13 mouse cellular contexts compared by ENCODE assay signal in the genomic region with DNA sequence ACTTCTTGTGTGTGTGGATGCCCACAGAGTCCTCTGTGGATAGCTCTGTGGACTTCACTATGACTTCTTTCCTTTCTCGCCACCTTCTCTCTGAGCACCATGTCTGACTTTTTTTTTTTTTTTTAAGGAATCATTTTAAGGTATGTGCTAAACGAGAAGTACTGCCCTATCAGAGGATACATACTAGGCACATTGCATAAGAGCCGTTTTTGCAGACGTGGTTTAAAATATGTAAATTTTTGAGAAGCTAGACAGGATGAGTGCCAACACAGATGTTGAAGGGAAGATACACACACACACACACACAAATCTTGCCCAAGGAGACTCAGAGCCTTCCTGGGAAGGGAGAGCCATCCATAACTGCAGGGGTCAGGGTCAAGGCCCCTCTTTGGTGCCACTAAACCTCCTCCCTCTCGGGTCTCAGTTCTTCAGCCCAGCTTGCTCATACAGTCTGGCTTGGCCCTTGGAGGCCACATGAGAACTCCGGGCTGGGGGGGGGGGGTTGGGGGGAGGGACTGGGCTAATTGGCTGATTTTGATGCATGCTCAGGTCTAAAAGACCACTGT. TPM values are rescaled to one million over a fixed set of nuclear protein-coding genes. Genes with fewer than 3 reads are reported as not detected.
DNase-seq lines count a peak whose midpoint lies in the region; ATAC-seq and TF ChIP-seq lines count a peak whose summit lies in the region.
"Had no signal": no experiment of that assay in that cellular context is flagged by ENCODE, and none has a peak within 500 bp of the region (broad histone marks: within the 10 kb centered on the region; RNA-seq: fewer than 3 reads in every experiment).

No protein-coding gene starts in this region.

- TF ChIP-seq CTCF in lung, postnatal 0 days (IDR thresholded peaks at IDR 0.05) = no peak

- no peaks in the 10 kb centered on the region for H3K27me3 ChIP-seq in lung, postnatal 0 days (replicated peaks; ENCODE audit: insufficient read depth, low read length)
- no peaks in the 10 kb centered on the region for H3K27me3 ChIP-seq in forebrain, embryonic 15.5 days
- no peaks in the 10 kb centered on the region for H3K27me3 ChIP-seq in limb, embryonic 10.5 days (ENCODE audit: low read depth, poor library complexity, severe bottlenecking)
- no peaks in the 10 kb centered on the region for H3K27me3 ChIP-seq in neural tube, embryonic 14.5 days (ENCODE audit: control insufficient read depth, insufficient read depth, low read length)
- H3K27me3 ChIP-seq in liver, embryonic 11.5 days (replicated peaks; ENCODE audit: control insufficient read depth, insufficient read depth, low read length) = no peaks in the 10 kb centered on the region

- no peak overlapping the region for H3K4me2 ChIP-seq in lung, postnatal 0 days (replicated peaks; ENCODE audit: low read depth, low read length)
- peak overlapping the region; percentile 50 for H3K4me2 ChIP-seq in forebrain, embryonic 15.5 days (replicated peaks)
- peak overlapping the region; percentile 43 for H3K4me2 ChIP-seq in neural tube, embryonic 14.5 days (ENCODE audit: low read depth, low read length)
- H3K4me2 ChIP-seq in liver, embryonic 11.5 days = no peak overlapping the region

- H3K9ac ChIP-seq in lung, postnatal 0 days (replicated peaks; ENCODE audit: low read depth) = no peak overlapping the region
- H3K9ac ChIP-seq in forebrain, embryonic 15.5 days (replicated peaks) = no peak overlapping the region
- H3K9ac ChIP-seq in neural tube, embryonic 14.5 days (replicated peaks; ENCODE audit: low read depth, low read length) = peak overlapping the region; percentile 8; the same call in 1 of the 2 replicates
- no peak overlapping the region for H3K9ac ChIP-seq in liver, embryonic 11.5 days (ENCODE audit: low read depth, low read length)

- peaks cover 5% of the 10 kb centered on the region; the same call in 1 of the 2 replicates for H3K4me1 ChIP-seq in lung, postnatal 0 days (ENCODE audit: insufficient read depth, low read depth, low read length)
- peaks cover 67% of the 10 kb centered on the region for H3K4me1 ChIP-seq in forebrain, embryonic 15.5 days
- H3K4me1 ChIP-seq in limb, embryonic 10.5 days = peaks cover 68% of the 10 kb centered on the region
- H3K4me1 ChIP-seq in neural tube, embryonic 14.5 days (ENCODE audit: control insufficient read depth, insufficient read depth, low read length) = peaks cover 53% of the 10 kb centered on the region
- H3K4me1 ChIP-seq in liver, embryonic 11.5 days (replicated peaks; ENCODE audit: control insufficient read depth, insufficient read depth, low read length) = peaks cover 31% of the 10 kb centered on the region

- DNase-seq in lung, postnatal 0 days (ENCODE audit: low spot score) = peak; percentile 53
- DNase-seq in lung, postnatal 10 days = no peak
- no peak for DNase-seq in limb, embryonic 10.5 days (ENCODE audit: low spot score)
- no peak for DNase-seq in liver, embryonic 11.5 days (ENCODE audit: low spot score)
- DNase-seq in c-Kit-positive CD71-positive TER-119-positive erythroid progenitor cells, embryonic 14.5 days (ENCODE audit: low spot score) = no peak
- DNase-seq: cerebellum, adult 2 months; heart, postnatal 10 days; kidney, adult 9 months; liver; spleen, adult 18-20 months had no signal

- H3K9me3 ChIP-seq in lung, postnatal 0 days (ENCODE audit: low read length) = no peaks in the 10 kb centered on the region
- H3K9me3 ChIP-seq in forebrain, embryonic 15.5 days = no peaks in the 10 kb centered on the region
- no peaks in the 10 kb centered on the region for H3K9me3 ChIP-seq in limb, embryonic 10.5 days (replicated peaks)
- H3K9me3 ChIP-seq in neural tube, embryonic 14.5 days (ENCODE audit: control insufficient read depth, low read length) = no peaks in the 10 kb centered on the region
- H3K9me3 ChIP-seq in liver, embryonic 11.5 days (ENCODE audit: control insufficient read depth, low read length) = no peaks in the 10 kb centered on the region

- no peak overlapping the region for H3K4me3 ChIP-seq in lung, postnatal 0 days (ENCODE audit: low read depth, low read length)
- H3K4me3 ChIP-seq in forebrain, embryonic 15.5 days = peak overlapping the region; percentile 32
- H3K4me3 ChIP-seq in limb, embryonic 10.5 days = no peak overlapping the region
- H3K4me3 ChIP-seq in neural tube, embryonic 14.5 days (ENCODE audit: low read depth, low read length) = peak overlapping the region; percentile 18
- H3K4me3 ChIP-seq in liver, embryonic 11.5 days (ENCODE audit: low read depth, low read length) = no peak overlapping the region

- H3K36me3 ChIP-seq in lung, postnatal 0 days (ENCODE audit: insufficient read depth, low read length) = no peaks in the 10 kb centered on the region
- no peaks in the 10 kb centered on the region for H3K36me3 ChIP-seq in forebrain, embryonic 15.5 days
- H3K36me3 ChIP-seq in limb, embryonic 10.5 days = no peaks in the 10 kb centered on the region
- no peaks in the 10 kb centered on the region for H3K36me3 ChIP-seq in neural tube, embryonic 14.5 days (ENCODE audit: control insufficient read depth, insufficient read depth, low read length)
- H3K36me3 ChIP-seq in liver, embryonic 11.5 days (ENCODE audit: control insufficient read depth, insufficient read depth, low read length) = no peaks in the 10 kb centered on the region

- ATAC-seq in lung, postnatal 0 days = no peak
- ATAC-seq in forebrain, embryonic 15.5 days (replicated peaks) = no peak
- ATAC-seq in neural tube, embryonic 14.5 days (ENCODE audit: low read depth) = no peak
- ATAC-seq in frontal cortex, adult (ENCODE audit: low TSS enrichment) = no peak
- no peak for ATAC-seq in liver, embryonic 11.5 days (replicated peaks; ENCODE audit: low FRiP score)

- no peak for TF ChIP-seq EP300 in lung, postnatal 0 days (IDR thresholded peaks at IDR 0.05)

- H3K27ac ChIP-seq in lung, postnatal 0 days (ENCODE audit: low read length) = no peak overlapping the region
- H3K27ac ChIP-seq in forebrain, embryonic 15.5 days (replicated peaks) = peak overlapping the region; percentile 83
- peak overlapping the region; percentile 84 for H3K27ac ChIP-seq in limb, embryonic 10.5 days
- peak overlapping the region; percentile 70; the same call in 1 of the 2 replicates for H3K27ac ChIP-seq in neural tube, embryonic 14.5 days (ENCODE audit: low read depth, low read length)
- no peak overlapping the region for H3K27ac ChIP-seq in liver, embryonic 11.5 days (ENCODE audit: low read depth, low read length)

- 43% methylated on average over 6 of the region's 6 CpGs for WGBS in lung, postnatal 0 days
- WGBS in forebrain, embryonic 15.5 days = 52% methylated on average over 6 of the region's 6 CpGs
- WGBS in limb, embryonic 10.5 days = 69% methylated on average over 6 of the region's 6 CpGs
- WGBS in neural tube, embryonic 14.5 days = 45% methylated on average over 6 of the region's 6 CpGs
- 50% methylated on average over 6 of the region's 6 CpGs for WGBS in liver, embryonic 11.5 days

RNA-seq across cellular contexts. Expression of a gene that starts 35.3 kb away (rescaled TPM):
- 53.6 and 56.3 TPM in 2 replicates for polyA plus RNA-seq in lung, postnatal 0 days (2015; fragmentation: Nextera tagmentation; extraction: Ambion mirVana)
- 88.3 and 102 TPM in 2 replicates for polyA plus RNA-seq in forebrain, embryonic 15.5 days (2015; fragmentation: Nextera tagmentation; extraction: Ambion mirVana)
- polyA plus RNA-seq in limb, embryonic 10.5 days (2016; fragmentation: Nextera tagmentation; extraction: Ambion mirVana) = 71.1 and 76.8 TPM in 2 replicates
- polyA plus RNA-seq in neural tube, embryonic 14.5 days (2014; fragmentation: Nextera tagmentation; extraction: Ambion mirVana) = 31.9 and 48.8 TPM in 2 replicates
- 39.3 and 40.4 TPM in 2 replicates for polyA plus RNA-seq in liver, embryonic 11.5 days (2014; fragmentation: Nextera tagmentation; extraction: Ambion mirVana)

Comparison
In these comparisons a context has a peak if more than half of its experiments do, and no peak if none do; other contexts are left out.
1. H3K27ac ChIP-seq: peak in forebrain, embryonic 15.5 days (single experiment), limb, embryonic 10.5 days (single experiment) and neural tube, embryonic 14.5 days (single experiment); none in lung, postnatal 0 days (single experiment) and liver, embryonic 11.5 days (single experiment).
2. H3K4me2 ChIP-seq: peak in forebrain, embryonic 15.5 days (single experiment) and neural tube, embryonic 14.5 days (single experiment); none in lung, postnatal 0 days (single experiment) and liver, embryonic 11.5 days (single experiment).
3. H3K4me3 ChIP-seq: peak in forebrain, embryonic 15.5 days (single experiment) and neural tube, embryonic 14.5 days (single experiment); none in lung, postnatal 0 days (single experiment), limb, embryonic 10.5 days (single experiment) and liver, embryonic 11.5 days (single experiment).